Mouse (Mus musculus): Measurements from ENCODE around the gene Cadm1. TPM values are rescaled to one million over a fixed set of nuclear protein-coding genes. Genes with fewer than 3 reads are reported as not detected.

Gene Cadm1
- total and polyA plus RNA-seq, 3 experiments = 0.14 to 0.31 TPM; not detected in 1

GRCm38 (mm10) chr9:47527290-47527689 lies 2.7 kb upstream of the Cadm1 start:
- Histone ChIP-seq H3K9ac (ENCODE audit: control insufficient read depth, low read depth, low read length, poor library complexity, severe bottlenecking) (no peak overlapping the region), H3K4me3 (ENCODE audit: control insufficient read depth in 1 of 2, insufficient read depth in 1 of 2, low read depth in 2 of 2, low read length in 2 of 2) (no peak overlapping the region), H3K9me3 (replicated peaks; ENCODE audit: insufficient read depth, low read length) (no peaks in the 10 kb centered on the region), H3K79me2 (ENCODE audit: control insufficient read depth, insufficient read depth, low read length, poor library complexity) (no peaks in the 10 kb centered on the region), H3K4me1 (ENCODE audit: control insufficient read depth in 1 of 2, insufficient read depth in 2 of 2, low read length in 2 of 2) (no peaks in the 10 kb centered on the region), H3K27ac (ENCODE audit: control insufficient read depth, low read depth, low read length) (no peak overlapping the region), H3K27me3 (ENCODE audit: control insufficient read depth in 1 of 2, insufficient read depth in 2 of 2, low read length in 2 of 2) (no peaks in the 10 kb centered on the region), H3K36me3 (ENCODE audit: control insufficient read depth in 1 of 2, insufficient read depth in 2 of 2, low read length in 2 of 2) (no peaks in the 10 kb centered on the region)
- TF ChIP-seq USF1 (IDR thresholded peaks at IDR 0.05; ENCODE audit: low read depth, low read length) (no peak), RCOR1 (IDR thresholded peaks at IDR 0.05; ENCODE audit: low read depth, low read length) (no peak), NELFE (IDR thresholded peaks at IDR 0.05; ENCODE audit: low read depth, low read length) (no peak), GABPA (IDR thresholded peaks at IDR 0.05; ENCODE audit: low read depth, low read length) (no peak), MAZ (IDR thresholded peaks at IDR 0.05; ENCODE audit: low read depth, low read length) (no peak), ZC3H11A (IDR thresholded peaks at IDR 0.05; ENCODE audit: low read depth, low read length) (no peak), TCF12 (IDR thresholded peaks at IDR 0.05; ENCODE audit: low read depth, low read length) (no peak), MAX (IDR thresholded peaks at IDR 0.05; ENCODE audit: low read length) (no peak), USF2 (IDR thresholded peaks at IDR 0.05; ENCODE audit: borderline replicate concordance in 1 of 2, insufficient read depth in 1 of 2, low read depth in 1 of 2, low read length in 2 of 2) (no peak), EP300 (IDR thresholded peaks at IDR 0.05; ENCODE audit: low read depth in 1 of 2, low read length in 2 of 2) (no peak)
- DNase-seq (ENCODE audit: low read depth, low spot score) = no peak

DNA sequence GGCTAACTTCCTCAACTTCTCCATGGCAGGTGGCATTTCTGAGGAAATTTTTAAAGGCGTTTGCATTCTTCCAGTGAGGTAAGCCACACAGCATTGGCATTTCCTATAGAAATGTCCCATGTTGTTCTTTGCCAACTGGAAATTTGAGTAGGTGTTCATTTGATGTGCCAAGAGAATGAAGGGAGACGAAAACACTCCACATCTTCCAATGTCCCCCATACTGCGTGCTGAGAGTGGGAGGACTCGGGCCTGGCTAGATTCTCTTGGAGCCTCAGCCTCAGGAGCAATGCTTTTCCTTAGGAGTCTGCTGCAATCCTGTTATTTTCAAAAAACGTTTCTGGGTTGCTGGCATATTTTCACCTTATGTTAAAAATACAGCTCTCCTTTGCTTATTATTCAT lies 2.2 kb upstream of the Cadm1 start:
- Histone ChIP-seq H3K9ac (ENCODE audit: control insufficient read depth, low read depth, low read length, poor library complexity, severe bottlenecking) (no peak overlapping the region), H3K9me3 (replicated peaks; ENCODE audit: insufficient read depth, low read length) (no peaks in the 10 kb centered on the region), H3K27ac (ENCODE audit: control insufficient read depth, low read depth, low read length) (no peak overlapping the region), H3K27me3 (ENCODE audit: control insufficient read depth in 1 of 2, insufficient read depth in 2 of 2, low read length in 2 of 2) (no peaks in the 10 kb centered on the region), H3K36me3 (ENCODE audit: control insufficient read depth in 1 of 2, insufficient read depth in 2 of 2, low read length in 2 of 2) (no peaks in the 10 kb centered on the region), H3K4me3 (ENCODE audit: control insufficient read depth in 1 of 2, insufficient read depth in 1 of 2, low read depth in 2 of 2, low read length in 2 of 2) (no peak overlapping the region), H3K4me1 (ENCODE audit: control insufficient read depth in 1 of 2, insufficient read depth in 2 of 2, low read length in 2 of 2) (no peaks in the 10 kb centered on the region), H3K79me2 (ENCODE audit: control insufficient read depth, insufficient read depth, low read length, poor library complexity) (no peaks in the 10 kb centered on the region)
- TF ChIP-seq GATA1 (IDR thresholded peaks at IDR 0.05; ENCODE audit: low read depth, low read length) = no peak
- no peak for TF ChIP-seq MXI1 (IDR thresholded peaks at IDR 0.05; ENCODE audit: low read depth, low read length)
- TF ChIP-seq USF1 (IDR thresholded peaks at IDR 0.05; ENCODE audit: low read depth, low read length) = no peak
- no peak for TF ChIP-seq ELF1 (IDR thresholded peaks at IDR 0.05; ENCODE audit: low read depth, low read length)
- TF ChIP-seq POLR2AphosphoS5 (IDR thresholded peaks at IDR 0.05; ENCODE audit: borderline replicate concordance, low read depth, low read length) = no peak
- TF ChIP-seq RCOR1 (IDR thresholded peaks at IDR 0.05; ENCODE audit: low read depth, low read length) = no peak
- no peak for TF ChIP-seq NRF1 (IDR thresholded peaks at IDR 0.05; ENCODE audit: insufficient read depth, low read depth, low read length, poor library complexity, severe bottlenecking)
- no peak for TF ChIP-seq ZNF384 (IDR thresholded peaks at IDR 0.05; ENCODE audit: low read depth, low read length)
- TF ChIP-seq EP300 (IDR thresholded peaks at IDR 0.05; ENCODE audit: low read depth in 1 of 2, low read length in 2 of 2) = no peak
- no peak for TF ChIP-seq MAFK (IDR thresholded peaks at IDR 0.05; ENCODE audit: borderline replicate concordance, low read depth, low read length)
- TF ChIP-seq HCFC1 (IDR thresholded peaks at IDR 0.05; ENCODE audit: low read depth, low read length) = no peak
- TF ChIP-seq MAX (IDR thresholded peaks at IDR 0.05; ENCODE audit: low read length) = no peak
- DNase-seq (ENCODE audit: low read depth, low spot score) = no peak
